Mouse (Mus musculus) G1E (cell line): ENCODE measurements around the gene Plch2.

Source experiments
- CTCF ChIP-seq: IDR thresholded peaks from 2 replicates; pipeline ENCODE4 v1.5.1; 2012; ENCODE audit warnings: low read depth, low read length, inconsistent platforms, mixed read lengths
- GATA1 ChIP-seq: IDR thresholded peaks from 2 replicates; pipeline ENCODE4 v1.6.1; 2012; ENCODE audit warnings: borderline replicate concordance, low read length, inconsistent platforms, mixed read lengths
- POLR2AphosphoS5 ChIP-seq: IDR thresholded peaks from 2 replicates; pipeline ENCODE4 v1.6.1; 2012; ENCODE audit warnings: low read depth, low read length, inconsistent platforms; ENCODE audit not compliant: insufficient replicate concordance

GRCm38 (mm10) chr4:154934800-154935199, 121.8 kb downstream of the Plch2 start:
- TF ChIP-seq CTCF, result no peak
- no peak for TF ChIP-seq GATA1
- TF ChIP-seq POLR2AphosphoS5, result no peak
